Mouse (Mus musculus) brain, embryonic 14.5 days (tissue): ENCODE data around the gene Zfyve19.

Source experiments
- CTCF ChIP-seq: fragments of 200-500 bp; IDR thresholded peaks from 2 replicates; pipeline ENCODE4 v1.5.1; 2012; ENCODE audit warnings: inconsistent platforms, mild to moderate bottlenecking, moderate library complexity, borderline replicate concordance; ENCODE audit not compliant: insufficient read depth, insufficient read length; ENCODE audit errors: extremely low read depth
- POLR2A ChIP-seq: fragments of 200-500 bp; IDR thresholded peaks from 2 replicates; pipeline ENCODE4 v1.6.1; 2012; ENCODE audit warnings: mild to moderate bottlenecking, inconsistent platforms, borderline replicate concordance; ENCODE audit not compliant: poor library complexity, insufficient read depth, insufficient read length, severe bottlenecking; ENCODE audit errors: extremely low read depth

DNA sequence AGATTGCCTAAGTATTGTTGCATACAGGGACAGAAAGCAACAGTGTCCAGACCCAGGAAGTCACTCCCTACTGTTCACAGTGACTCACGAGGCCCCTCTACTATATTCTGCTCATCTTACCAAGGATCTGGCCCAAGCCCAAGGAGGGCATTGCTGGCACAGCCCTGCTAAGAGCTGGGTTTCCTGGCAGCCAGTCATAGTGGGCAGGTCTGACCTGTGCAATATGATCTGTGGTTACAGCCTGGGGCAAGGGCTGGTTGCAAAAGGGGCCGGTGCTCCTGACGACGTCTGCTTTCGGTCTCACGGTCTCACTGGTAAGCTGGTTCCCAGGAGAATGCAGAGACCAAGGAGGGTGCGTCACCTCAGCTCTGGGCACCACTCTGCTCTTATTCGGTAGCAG, 54.6 kb downstream of the Zfyve19 start:
- TF ChIP-seq POLR2A (no peak), CTCF (no peak)
